Mouse (Mus musculus): ENCODE data around the gene Flrt3. TPM values are rescaled to one million over a fixed set of nuclear protein-coding genes. Genes with fewer than 3 reads are reported as not detected.

The Flrt3 gene
- polyA plus RNA-seq, 1 experiment from 2014 or later: 86.1 TPM

- H3K9me3 ChIP-seq: no peaks in the 10 kb centered on the region
- no peaks in the 10 kb centered on the region for H3K27me3 ChIP-seq
- H3K4me2 ChIP-seq: no peak overlapping the region
- H3K36me3 ChIP-seq (replicated peaks): no peaks in the 10 kb centered on the region
- H3K27ac ChIP-seq: no peak overlapping the region
- H3K4me3 ChIP-seq (replicated peaks): no peak overlapping the region
- 90% methylated on average over 2 of the region's 2 CpGs for WGBS
- no peaks in the 10 kb centered on the region; the same call in 1 of the 2 replicates for H3K4me1 ChIP-seq
- no peak for ATAC-seq (ENCODE audit: low FRiP score)
- no peak overlapping the region for H3K9ac ChIP-seq
Observed at GRCm38 (mm10) chr2:140615451-140615850, 55.8 kb downstream of the Flrt3 start.
